Mouse (Mus musculus): Measurements from ENCODE around the gene Rack1. TPM values are rescaled to one million over a fixed set of nuclear protein-coding genes. Genes with fewer than 3 reads are reported as not detected.

Rack1 gene
- total RNA-seq (2023): 1,000 to 10,000 TPM; 2,114 to 2,159 TPM

DNA sequence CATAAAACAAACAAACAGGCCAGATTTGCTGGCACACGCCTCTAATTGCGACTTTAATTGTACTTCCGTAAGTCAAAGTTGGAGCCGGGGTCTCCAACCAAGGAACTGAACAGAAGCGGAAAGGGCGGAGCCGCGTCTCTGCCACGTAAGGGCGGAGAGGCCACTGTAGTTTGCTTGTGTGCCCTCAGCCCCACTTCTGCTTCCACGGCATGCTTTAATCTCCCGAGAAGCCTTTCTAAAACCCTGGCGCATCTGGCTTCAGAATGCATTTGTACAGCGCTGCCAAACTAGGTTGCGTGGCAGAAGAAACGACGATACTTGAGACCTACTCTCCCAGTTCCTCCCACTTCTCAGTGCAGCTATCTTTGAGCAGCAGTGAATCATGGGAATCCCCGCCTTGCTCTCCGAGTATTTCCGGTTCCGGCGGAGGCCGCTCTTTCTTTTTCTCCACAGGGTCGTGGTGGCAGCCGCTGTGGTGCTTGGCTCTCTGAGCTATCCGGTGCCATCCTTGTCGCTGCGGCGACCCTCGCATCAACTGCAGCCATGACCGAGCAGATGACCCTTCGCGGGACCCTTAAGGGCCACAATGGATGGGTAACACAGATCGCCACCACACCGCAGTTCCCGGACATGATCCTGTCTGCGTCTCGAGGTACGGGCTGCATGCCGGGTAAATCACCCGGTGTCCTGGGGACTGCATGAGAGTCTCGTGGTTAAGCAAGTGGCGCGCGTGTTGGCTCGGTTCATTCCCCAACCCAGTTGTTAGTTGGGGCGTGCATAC, at the start of gene Rack1:
Gene Rack1, plus strand, starts transcription at position 412 of the 781 bp plus-strand sequence.

GRCm38 (mm10) chr11:48816800-48817665, 16.9 kb downstream of the Rack1 start, which contains the start of gene Trim41:
TSS of gene Trim41 (minus strand) at chr11:48817353.

GRCm38 (mm10) chr11:48825979-48826751, 26.0 kb downstream of the Rack1 start, which contains the start of the genes Trim7 and Gm12184:
TSS of gene Trim7 (plus strand) at chr11:48826140.
TSS of gene Gm12184 (minus strand) at chr11:48826655.

Other genes starting within 250 kb of the Rack1 start
- 10 to 100 TPM; 37.3 to 42.7 TPM for gene Trim41, start 17.0 kb downstream of the Rack1 start, total RNA-seq (2023)
- under 1 TPM; 0.30 to 0.58 TPM for gene Trim7, start 25.8 kb downstream of the Rack1 start, total RNA-seq (2023)
- 1 to 10 TPM in 1 of 2 experiments, under 1 TPM in 1; 0.62 to 1.0 TPM for gene Gm12184, start 26.3 kb downstream of the Rack1 start, total RNA-seq (2023)
- 10 to 100 TPM; 65.2 to 84.0 TPM for gene Irgm1, start 71.4 kb downstream of the Rack1 start, total RNA-seq (2023)
- gene Gm5431, start 101.9 kb downstream of the Rack1 start, total RNA-seq (2023): 10 to 100 TPM; 24.2 to 24.6 TPM
- gene Psme2b, start 145.9 kb downstream of the Rack1 start, total RNA-seq (2023): 10 to 100 TPM; 45.9 to 57.5 TPM
- gene Olfr56, start 178.6 kb downstream of the Rack1 start, total RNA-seq (2023): 1 to 10 TPM; 1.5 to 2.0 TPM
- gene 9930111J21Rik1, start 179.1 kb downstream of the Rack1 start, total RNA-seq (2023): 10 to 100 TPM; 71.1 to 76.5 TPM
- gene Gm12185, start 191.9 kb downstream of the Rack1 start, total RNA-seq (2023): 10 to 100 TPM; 65.7 to 68.5 TPM
- 100 to 1,000 TPM in 1 of 2 experiments, 10 to 100 TPM in 1; 79.4 to 106 TPM for gene Tgtp1, start 193.8 kb downstream of the Rack1 start, total RNA-seq (2023)